Mouse (Mus musculus) spleen, adult 2 months (tissue): ENCODE measurements around the gene Oxld1. TPM values are rescaled to one million over a fixed set of nuclear protein-coding genes. Genes with fewer than 3 reads are reported as not detected.
A peak's percentile ranks its signal among the peaks of the same experiment; 100 is the strongest.

ENCODE experiments used
- DNase-seq, 2 experiments: peaks; one replicate each; pipeline versions ENCODE4 v3.0.0 to v3.0.0-alpha.2; 2012 to 2021; ENCODE audit warnings: low spot score in 2 of 2, low read depth in 1 of 2
- H3K27ac ChIP-seq: fragments of 200-500 bp; 2 replicates; pipeline ENCODE4 v1.5.1; 2012; ENCODE audit warnings: low read length, inconsistent platforms; ENCODE audit not compliant: insufficient read depth
- H3K27me3 ChIP-seq: fragments of 200-500 bp; 2 replicates; pipeline ENCODE4 v1.6.1; 2012; ENCODE audit warnings: mild to moderate bottlenecking, moderate library complexity, low read length, inconsistent platforms; ENCODE audit not compliant: control insufficient read depth, insufficient read depth
- H3K36me3 ChIP-seq: fragments of 200-500 bp; 2 replicates; pipeline ENCODE4 v1.6.1; 2012; ENCODE audit warnings: mild to moderate bottlenecking, low read length, inconsistent platforms; ENCODE audit not compliant: control insufficient read depth, insufficient read depth
- H3K4me1 ChIP-seq: fragments of 200-500 bp; 2 replicates; pipeline ENCODE4 v1.6.1; 2011; ENCODE audit warnings: inconsistent platforms; ENCODE audit not compliant: control insufficient read depth, insufficient read depth, insufficient read length
- H3K4me3 ChIP-seq: fragments of 200-500 bp; 2 replicates; pipeline ENCODE4 v1.5.1; 2011; ENCODE audit warnings: mild to moderate bottlenecking, inconsistent platforms; ENCODE audit not compliant: insufficient read depth, insufficient read length; ENCODE audit errors: extremely low read depth
- CTCF ChIP-seq: fragments of 200-500 bp; IDR thresholded peaks from 2 replicates; pipeline ENCODE4 v1.5.1; 2011; ENCODE audit warnings: mild to moderate bottlenecking, inconsistent platforms; ENCODE audit not compliant: insufficient read depth, insufficient read length, insufficient replicate concordance; ENCODE audit errors: extremely low read depth
- POLR2A ChIP-seq: fragments of 200-500 bp; IDR thresholded peaks from 2 replicates; pipeline ENCODE4 v1.6.1; 2011; ENCODE audit warnings: low read depth, low read length, inconsistent platforms
- WGBS: fragments of 180-500 bp; shearing (Covaris S2); methylation state at CpG from one replicate; pipeline ENCODE4 v1.1.7; 2018; 5-methylcytosine and 5-hydroxymethylcytosine counted together
- polyA plus RNA-seq: library from polyadenylated mRNA; depleted of rRNA; stranded (reverse); fragments of >200 nt; gene quantifications from 2 replicates; pipeline ENCODE4 v1.2.3, GENCODE M21; 2012

Gene Oxld1
- polyA plus RNA-seq, 1 experiment = 9.1 TPM

DNA sequence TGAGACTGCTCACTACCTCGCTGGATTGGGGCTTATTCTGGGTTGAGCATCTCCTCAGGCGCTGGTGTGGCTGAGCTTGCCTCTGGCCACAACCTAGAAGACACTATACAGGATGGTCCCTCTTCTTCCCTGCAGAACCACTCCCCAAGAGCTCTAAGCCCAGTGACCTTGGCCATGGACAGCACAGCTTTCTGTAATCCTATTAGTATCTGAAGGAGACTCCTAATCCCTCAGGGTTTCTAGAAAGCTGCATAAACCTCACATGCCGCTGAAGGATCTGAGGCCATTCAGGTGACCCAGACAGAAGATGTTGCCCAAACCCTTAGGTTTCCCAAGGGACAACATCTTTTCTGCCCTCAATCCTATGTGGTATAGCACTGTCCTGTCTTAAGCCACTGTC is 5.6 kb downstream of the Oxld1 start:
- TF ChIP-seq CTCF (no peak), POLR2A (no peak)
- Histone ChIP-seq H3K27ac (no peak overlapping the region), H3K36me3 (no peaks in the 10 kb centered on the region), H3K4me1 (no peaks in the 10 kb centered on the region), H3K4me3 (no peak overlapping the region), H3K27me3 (no peaks in the 10 kb centered on the region)
- no peak for DNase-seq
- WGBS = 79% methylated on average over 3 of the region's 3 CpGs

- Histone ChIP-seq H3K27me3 (no peaks in the 10 kb centered on the region), H3K27ac (no peak overlapping the region), H3K4me1 (no peaks in the 10 kb centered on the region), H3K4me3 (no peak overlapping the region), H3K36me3 (no peaks in the 10 kb centered on the region)
- TF ChIP-seq CTCF (no peak), POLR2A (no peak)
- 93% methylated on average over 7 of the region's 7 CpGs for WGBS
- DNase-seq = no peak
These were observed 10.7 kb downstream of the Oxld1 start for GRCm38 (mm10) chr11:120447179-120447578.

DNA sequence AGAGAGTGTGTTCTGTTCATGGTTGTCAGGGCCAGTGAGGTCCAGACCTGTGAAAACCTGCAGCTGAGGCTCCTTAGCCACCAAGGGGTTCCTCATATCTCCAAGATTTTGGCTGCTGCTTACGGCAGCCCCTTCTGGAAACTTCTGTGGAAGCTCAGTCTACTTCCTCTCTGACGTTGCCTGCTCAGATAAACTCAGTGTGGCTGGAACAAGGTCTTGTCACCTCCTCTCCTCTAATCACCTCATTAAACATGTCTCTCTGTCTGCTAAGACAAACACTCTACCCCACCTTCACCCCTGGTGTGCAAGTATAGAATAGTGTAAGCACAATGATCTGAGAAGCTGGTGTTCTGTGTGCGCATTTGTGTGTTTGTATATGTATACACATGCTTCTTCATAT is 12.4 kb downstream of the Oxld1 start:
- TF ChIP-seq POLR2A = no peak
- no peak for TF ChIP-seq CTCF
- Histone ChIP-seq H3K4me3 (no peak overlapping the region), H3K27ac (no peak overlapping the region), H3K36me3 (no peaks in the 10 kb centered on the region), H3K4me1 (no peaks in the 10 kb centered on the region), H3K27me3 (no peaks in the 10 kb centered on the region)
- WGBS = 67% methylated on average over 3 of the region's 3 CpGs
- DNase-seq = no peak

- no peaks in the 10 kb centered on the region for H3K36me3 ChIP-seq
- H3K27ac ChIP-seq = no peak overlapping the region
- TF ChIP-seq POLR2A (no peak), CTCF (no peak)
- no peak overlapping the region for H3K4me3 ChIP-seq
- WGBS = 70% methylated on average over 6 of the region's 6 CpGs
- no peaks in the 10 kb centered on the region for H3K27me3 ChIP-seq
- DNase-seq = no peak
- no peaks in the 10 kb centered on the region for H3K4me1 ChIP-seq
These were observed 13.8 kb downstream of the Oxld1 start for GRCm38 (mm10) chr11:120444106-120444505.

DNA sequence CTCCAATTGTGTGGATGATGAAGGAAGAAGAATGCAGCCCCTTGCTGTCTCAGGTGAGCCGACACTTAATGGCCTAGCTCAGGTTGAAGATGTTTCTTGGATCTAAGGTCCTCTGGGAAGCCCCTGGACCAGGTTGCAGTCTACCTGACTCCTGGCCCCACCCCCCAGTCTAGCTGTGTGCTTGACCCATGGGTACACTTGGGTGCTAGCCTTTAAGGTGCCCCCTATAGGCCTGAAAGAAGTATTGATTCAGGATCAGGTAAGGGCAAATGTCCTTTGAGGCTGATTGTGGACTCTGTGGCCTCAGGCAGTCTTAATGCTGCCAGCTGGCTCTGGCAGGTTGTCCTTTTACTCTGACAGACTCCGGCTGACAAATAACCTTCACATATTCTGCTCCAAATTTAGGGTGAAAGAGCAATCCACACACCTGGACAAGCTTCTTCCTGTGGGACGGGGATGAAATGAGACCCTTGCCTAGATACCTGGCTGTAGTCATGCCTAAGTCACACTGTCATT is 15.0 kb downstream of the Oxld1 start:
- H3K4me3 ChIP-seq = no peak overlapping the region
- 91% methylated on average over 3 of the region's 3 CpGs for WGBS
- no peak overlapping the region for H3K27ac ChIP-seq
- DNase-seq = no peak
- H3K27me3 ChIP-seq = no peaks in the 10 kb centered on the region
- no peaks in the 10 kb centered on the region for H3K36me3 ChIP-seq
- no peak for TF ChIP-seq POLR2A
- no peak for TF ChIP-seq CTCF
- no peaks in the 10 kb centered on the region for H3K4me1 ChIP-seq

GRCm38 (mm10) chr11:120442344-120442743 is 15.5 kb downstream of the Oxld1 start, which contains the start of gene Tspan10:
TSS of gene Tspan10 (plus strand) at chr11:120442644.
- Histone ChIP-seq H3K36me3 (no peaks in the 10 kb centered on the region), H3K27ac (no peak within 1 kb of the TSS), H3K4me3 (no peak within 1 kb of the TSS), H3K4me1 (no peaks in the 10 kb centered on the region), H3K27me3 (no peaks in the 10 kb centered on the region)
- no peak for DNase-seq
- WGBS = 90% methylated on average over 3 of the region's 3 CpGs
- TF ChIP-seq CTCF = no peak

- peak in 1 of 2 experiments; percentile 9 for DNase-seq
- no peak for TF ChIP-seq CTCF
- no peak for TF ChIP-seq POLR2A
- H3K4me3 ChIP-seq = peak overlapping the region; percentile 88
- no peaks in the 10 kb centered on the region for H3K27me3 ChIP-seq
- H3K27ac ChIP-seq = no peak overlapping the region
- 24% methylated on average over 12 of the region's 12 CpGs for WGBS
- H3K36me3 ChIP-seq = peaks cover 4% of the 10 kb centered on the region
- no peaks in the 10 kb centered on the region for H3K4me1 ChIP-seq
These were observed 19.9 kb downstream of the Oxld1 start for GRCm38 (mm10) chr11:120437857-120438385.
